Mouse (Mus musculus) heart, embryonic 15.5 days (tissue): ENCODE data around the gene Kdm5b. TPM values are rescaled to one million over a fixed set of nuclear protein-coding genes. Genes with fewer than 3 reads are reported as not detected.

Source experiments
- ATAC-seq: fragments of 200-750 bp; cut with Nextera tagmentation; replicated peaks from 2 replicates; pipeline ENCODE4 v1.8.0; 2017; ENCODE audit warnings: low read depth, moderate TSS enrichment; ENCODE audit not compliant: insufficient number of reproducible peaks, insufficient read depth, low FRiP score
- H3K27ac ChIP-seq: fragments of 300-500 bp; sonication (generic); 2 replicates; pipeline ENCODE4 v1.5.1; 2015; ENCODE audit warnings: mild to moderate bottlenecking, inconsistent platforms
- H3K27me3 ChIP-seq: fragments of 300-500 bp; sonication (generic); 2 replicates; pipeline ENCODE4 v1.6.1; 2015; ENCODE audit warnings: inconsistent platforms
- H3K36me3 ChIP-seq: fragments of 300-500 bp; sonication (generic); 2 replicates; pipeline ENCODE4 v1.6.1; 2015; ENCODE audit warnings: mild to moderate bottlenecking, inconsistent platforms
- H3K4me1 ChIP-seq: fragments of 300-500 bp; sonication (generic); replicated peaks from 2 replicates; pipeline ENCODE4 v1.6.1; 2015; ENCODE audit warnings: inconsistent platforms
- H3K4me2 ChIP-seq: fragments of 300-500 bp; sonication (generic); 2 replicates; pipeline ENCODE4 v1.6.1; 2015; ENCODE audit warnings: inconsistent platforms, mild to moderate bottlenecking, moderate library complexity
- H3K4me3 ChIP-seq: fragments of 300-500 bp; sonication (generic); 2 replicates; pipeline ENCODE4 v1.5.1; 2015; ENCODE audit warnings: mild to moderate bottlenecking, inconsistent platforms
- H3K9ac ChIP-seq: fragments of 300-500 bp; sonication (generic); 2 replicates; pipeline ENCODE4 v1.6.1; 2015; ENCODE audit warnings: mild to moderate bottlenecking, inconsistent platforms
- H3K9me3 ChIP-seq: fragments of 300-500 bp; sonication (generic); replicated peaks from 2 replicates; pipeline ENCODE4 v1.6.1; 2016; ENCODE audit warnings: inconsistent platforms
- WGBS: fragments of 180-500 bp; shearing (Covaris S2); methylation state at CpG from one replicate; pipeline ENCODE4 v1.1.7; 2015; ENCODE audit warnings: mixed read lengths; 5-methylcytosine and 5-hydroxymethylcytosine counted together
- polyA plus RNA-seq: library from polyadenylated mRNA; unstranded; fragments of >200 nt; fragmentation: Nextera tagmentation; extraction: Ambion mirVana; gene quantifications from 2 replicates; pipeline ENCODE4 v1.2.1, GENCODE M21; 2015

The Kdm5b gene
- polyA plus RNA-seq, 1 experiment from 2014 or later = 25.9 TPM

DNA sequence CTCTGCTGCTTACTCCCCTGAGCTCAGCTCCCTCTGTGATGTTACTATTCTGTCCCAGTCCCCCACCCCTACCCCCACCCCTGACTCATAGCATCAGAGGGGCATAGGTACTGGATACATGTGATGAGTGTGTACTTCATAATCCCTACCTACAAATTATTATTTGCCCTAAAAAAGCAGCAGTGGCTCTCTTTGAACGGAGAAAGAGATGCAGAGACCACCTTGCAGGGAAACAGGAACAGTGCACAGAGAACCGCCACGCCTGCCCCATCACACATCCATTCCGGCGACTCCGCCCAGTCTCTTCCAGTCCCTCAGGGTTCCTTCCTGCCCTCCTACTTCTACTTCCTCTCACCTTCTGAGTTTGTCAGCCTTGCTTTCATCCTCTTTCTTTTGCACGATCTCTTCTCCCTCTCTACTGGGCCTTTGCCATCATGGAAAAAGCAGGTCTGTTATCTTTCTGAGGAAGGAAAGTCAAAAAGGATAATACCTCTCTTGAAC lies 10.3 kb upstream of the Kdm5b start, which contains the start of gene Mgat4e:
Mgat4e (minus strand) TSS at position 51 of the 501 bp plus-strand sequence.
- Histone ChIP-seq H3K4me1 (no peaks in the 10 kb centered on the region), H3K27ac (no peak within 1 kb of the TSS), H3K9ac (no peak within 1 kb of the TSS), H3K36me3 (no peaks in the 10 kb centered on the region), H3K9me3 (0 out of 2 replicates have a peak, but pooled peaks cover 3% of the 10 kb centered on the region), H3K27me3 (no peaks in the 10 kb centered on the region), H3K4me2 (no peak within 1 kb of the TSS), H3K4me3 (no peak within 1 kb of the TSS)
- ATAC-seq = no peak
- WGBS = 61% methylated on average over 7 of the region's 7 CpGs

DNA sequence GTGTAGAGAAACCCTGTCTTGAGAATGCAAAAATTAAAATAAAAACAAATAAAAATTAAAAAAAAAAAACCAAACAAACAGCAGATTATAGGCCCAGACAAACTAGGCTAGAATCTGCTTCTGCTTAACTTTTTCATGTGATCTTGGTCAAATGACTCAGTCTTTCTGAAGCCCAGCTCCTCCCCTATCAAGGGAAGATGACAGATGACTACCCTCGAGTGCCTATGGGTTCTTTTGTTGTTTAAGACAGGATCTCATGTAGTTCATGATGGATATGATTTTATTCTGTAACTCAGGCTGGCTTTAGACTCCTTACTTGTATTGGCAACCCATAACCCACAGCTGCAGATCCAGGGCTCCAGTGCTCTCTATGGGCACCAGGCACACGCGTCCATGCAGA lies 8.1 kb upstream of the Kdm5b start:
- Histone ChIP-seq H3K4me1 (peaks cover 10% of the 10 kb centered on the region), H3K36me3 (no peaks in the 10 kb centered on the region), H3K4me3 (no peak overlapping the region), H3K9me3 (no peaks in the 10 kb centered on the region), H3K27ac (no peak overlapping the region), H3K9ac (no peak overlapping the region), H3K4me2 (no peak overlapping the region), H3K27me3 (no peaks in the 10 kb centered on the region)
- ATAC-seq = no peak
- WGBS = 78% methylated on average over 3 of the region's 3 CpGs

DNA sequence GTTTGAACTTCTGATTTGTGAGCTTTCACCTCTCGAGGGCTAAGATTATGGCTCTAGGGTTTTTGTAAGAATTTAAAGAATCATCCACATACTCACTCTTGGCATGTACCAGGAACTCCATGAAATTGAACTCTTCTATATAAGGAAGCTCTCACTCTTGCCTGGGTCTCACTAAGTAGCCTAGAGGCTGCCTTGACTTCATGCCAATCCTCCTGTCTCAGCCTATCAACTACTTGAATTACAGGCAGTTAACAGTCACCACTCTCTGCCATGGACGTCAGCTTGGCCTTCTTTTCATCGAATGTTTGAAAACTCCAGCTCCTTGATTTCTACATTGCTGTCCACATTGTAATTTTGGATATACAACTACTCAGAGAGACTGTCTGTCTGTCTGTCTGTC lies 7.6 kb upstream of the Kdm5b start:
- no peaks in the 10 kb centered on the region for H3K36me3 ChIP-seq
- ATAC-seq = no peak
- no peaks in the 10 kb centered on the region for H3K27me3 ChIP-seq
- no peak overlapping the region for H3K4me2 ChIP-seq
- peaks cover 15% of the 10 kb centered on the region for H3K4me1 ChIP-seq
- H3K9ac ChIP-seq = no peak overlapping the region
- no peak overlapping the region for H3K4me3 ChIP-seq
- H3K27ac ChIP-seq = no peak overlapping the region
- 51% methylated on average over 3 of the region's 3 CpGs for WGBS
- H3K9me3 ChIP-seq = no peaks in the 10 kb centered on the region

DNA sequence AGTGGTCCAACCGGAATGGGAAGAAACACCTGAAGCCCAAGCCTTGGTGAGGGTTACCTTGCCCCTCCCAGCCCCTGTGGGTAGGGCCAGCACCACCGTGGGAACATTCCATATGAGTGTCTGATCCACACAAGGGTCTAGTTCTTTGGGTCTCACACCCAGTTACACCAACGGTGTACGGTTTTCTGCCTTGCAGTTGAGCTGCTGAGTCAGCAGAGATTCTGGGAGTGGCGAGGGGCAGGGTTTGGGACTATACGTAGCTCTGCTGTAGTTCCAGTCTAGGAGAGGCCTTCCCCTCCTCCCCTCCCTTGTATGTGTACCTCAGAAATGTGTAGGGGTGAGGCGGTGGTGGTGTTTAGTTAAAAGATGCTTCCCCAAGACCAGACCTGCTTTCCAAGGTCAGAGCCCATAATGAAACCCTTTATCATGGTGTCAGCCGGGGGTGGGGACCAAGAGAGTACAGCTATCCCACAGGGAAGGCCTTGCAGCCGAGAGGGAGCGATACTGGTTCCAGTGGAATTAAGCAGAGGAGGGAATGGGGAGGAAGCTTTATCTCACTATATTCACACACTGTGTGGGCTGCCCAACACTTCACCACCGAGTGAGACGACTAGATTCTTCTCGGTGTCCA lies 4.6 kb upstream of the Kdm5b start:
- no peaks in the 10 kb centered on the region for H3K9me3 ChIP-seq
- no peaks in the 10 kb centered on the region for H3K36me3 ChIP-seq
- no peaks in the 10 kb centered on the region for H3K27me3 ChIP-seq
- H3K27ac ChIP-seq = no peak overlapping the region
- H3K4me3 ChIP-seq = peak overlapping the region; percentile 72
- no peak overlapping the region for H3K9ac ChIP-seq
- peak overlapping the region; percentile 91 for H3K4me2 ChIP-seq
- 36% methylated on average over 13 of the region's 13 CpGs for WGBS
- ATAC-seq = no peak
- peaks cover 15% of the 10 kb centered on the region for H3K4me1 ChIP-seq

DNA sequence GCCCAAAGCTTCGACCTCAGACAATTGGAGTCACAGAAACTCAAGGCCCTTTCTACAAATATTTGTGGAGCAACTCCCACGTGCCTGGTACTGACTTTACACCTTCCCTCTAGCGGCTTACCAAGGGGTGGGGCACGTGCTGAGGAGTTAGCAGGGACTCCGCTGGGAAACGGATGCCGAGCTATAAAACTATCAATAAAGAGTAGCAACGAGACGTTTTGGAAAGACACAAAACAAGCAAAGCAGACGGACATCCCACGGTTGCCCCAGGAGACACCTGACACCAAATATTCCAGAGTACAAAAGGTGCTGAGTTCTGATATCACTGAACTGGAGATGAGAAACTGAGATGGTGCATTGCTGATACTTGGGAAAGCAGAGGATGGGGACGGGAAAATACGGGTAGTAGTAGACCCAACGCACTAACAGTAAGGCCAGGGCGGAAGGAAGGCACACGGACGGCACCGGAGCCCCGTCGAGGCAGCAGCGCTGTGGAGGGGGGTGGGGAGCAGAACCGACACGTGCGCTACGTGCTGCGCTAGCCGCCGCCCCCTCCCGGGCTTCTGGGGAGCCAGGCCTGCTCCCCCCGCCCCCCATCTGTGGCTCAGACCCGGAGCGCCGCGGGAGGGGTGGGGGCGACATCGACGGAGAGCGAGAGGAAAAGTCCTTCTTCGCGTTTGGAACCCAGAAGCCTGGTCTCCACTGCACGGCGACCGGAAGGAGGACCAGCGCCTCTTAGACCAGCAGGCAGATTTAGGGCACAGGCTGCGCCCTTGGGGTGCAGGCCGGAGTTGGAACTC lies 3.9 kb upstream of the Kdm5b start:
- H3K27me3 ChIP-seq = no peaks in the 10 kb centered on the region
- H3K36me3 ChIP-seq = no peaks in the 10 kb centered on the region
- H3K4me1 ChIP-seq = peaks cover 15% of the 10 kb centered on the region
- H3K27ac ChIP-seq = peak overlapping the region; percentile 92
- peak overlapping the region; percentile 91 for H3K4me2 ChIP-seq
- under 1% methylated on average over 45 of the region's 46 CpGs for WGBS
- H3K9me3 ChIP-seq = no peaks in the 10 kb centered on the region
- ATAC-seq = peak; percentile 27
- peak overlapping the region; percentile 72 for H3K9ac ChIP-seq
- peak overlapping the region; percentile 72 for H3K4me3 ChIP-seq

DNA sequence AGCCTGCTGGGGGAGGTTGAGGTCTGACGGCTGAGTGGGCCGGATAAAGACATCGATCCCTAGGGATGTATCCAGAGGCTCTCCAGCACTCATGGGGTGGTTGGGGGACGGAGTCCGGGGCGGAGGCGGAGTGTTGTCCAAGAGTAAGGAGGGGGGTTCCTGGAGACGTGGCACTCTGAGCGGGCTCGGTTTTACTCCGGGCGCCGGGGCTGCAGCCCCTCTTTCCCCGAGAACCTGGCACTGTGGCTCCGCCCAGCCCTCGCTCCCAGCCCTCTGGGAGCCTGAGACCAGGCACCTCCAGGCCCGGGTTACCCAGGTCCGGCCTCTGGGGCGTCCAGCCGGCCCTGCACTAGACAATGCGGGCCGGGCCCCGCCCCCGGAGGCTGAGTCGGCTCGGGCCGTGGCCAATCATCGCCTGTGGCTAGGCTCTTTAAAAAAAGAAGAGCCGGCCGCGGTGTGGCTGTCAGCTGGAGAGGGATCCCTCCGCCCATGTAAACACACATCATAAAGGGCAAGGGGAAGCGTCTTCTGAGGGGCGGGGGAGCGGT lies 3.2 kb upstream of the Kdm5b start:
- Histone ChIP-seq H3K9me3 (no peaks in the 10 kb centered on the region), H3K4me1 (peaks cover 17% of the 10 kb centered on the region), H3K9ac (peak overlapping the region; percentile 72), H3K27ac (peak overlapping the region; percentile 92), H3K4me3 (peak overlapping the region; percentile 72), H3K36me3 (no peaks in the 10 kb centered on the region), H3K4me2 (peak overlapping the region; percentile 91), H3K27me3 (no peaks in the 10 kb centered on the region)
- ATAC-seq = peak; percentile 97
- under 1% methylated on average over 35 of the region's 35 CpGs for WGBS

DNA sequence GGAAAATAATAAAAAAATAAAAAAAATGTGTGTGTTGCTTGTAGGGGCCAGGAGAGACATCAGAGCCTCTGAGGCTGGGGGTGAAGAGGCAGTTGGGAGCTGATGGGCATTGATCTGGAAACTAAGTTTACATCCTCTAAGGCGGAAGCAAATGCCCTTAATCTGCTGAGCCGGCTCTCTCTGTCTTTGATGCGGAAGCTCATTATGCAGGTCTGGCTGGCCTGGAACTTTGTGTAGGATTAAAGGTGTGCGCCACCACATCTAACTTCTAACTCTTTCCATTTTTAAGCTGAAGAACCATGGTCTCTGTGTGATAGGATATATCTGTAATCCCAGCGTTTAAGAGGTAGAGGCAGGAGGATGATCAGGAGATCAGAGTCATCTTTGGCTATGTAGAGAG lies 1.5 kb upstream of the Kdm5b start:
- H3K27ac ChIP-seq = no peak overlapping the region
- H3K4me2 ChIP-seq = no peak overlapping the region
- no peak overlapping the region for H3K4me3 ChIP-seq
- H3K36me3 ChIP-seq = no peaks in the 10 kb centered on the region
- no peaks in the 10 kb centered on the region for H3K27me3 ChIP-seq
- no peaks in the 10 kb centered on the region for H3K9me3 ChIP-seq
- H3K4me1 ChIP-seq = peaks cover 26% of the 10 kb centered on the region
- no peak for ATAC-seq
- WGBS = 69% methylated on average over 5 of the region's 5 CpGs
- H3K9ac ChIP-seq = no peak overlapping the region

DNA sequence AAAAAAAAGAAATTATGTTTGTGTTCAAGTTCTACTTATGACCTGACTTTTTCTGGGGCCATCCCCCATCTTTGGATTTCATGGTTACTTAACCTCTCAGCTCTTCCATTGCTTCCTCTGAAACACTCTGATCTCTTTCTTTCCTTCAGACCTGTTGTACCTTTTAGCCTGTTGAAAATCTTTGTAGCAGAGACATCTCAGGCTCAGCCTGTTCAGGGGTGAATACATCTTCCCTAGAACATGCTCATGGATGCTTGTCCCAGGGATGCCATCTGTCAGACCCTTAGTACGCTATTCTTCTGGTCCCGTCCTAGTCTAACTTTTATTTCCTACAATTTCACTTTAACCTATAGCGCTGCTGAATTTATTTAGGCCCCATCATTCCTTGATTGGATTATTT lies 745 bp upstream of the Kdm5b start:
- Histone ChIP-seq H3K9me3 (no peaks in the 10 kb centered on the region), H3K27me3 (no peaks in the 10 kb centered on the region), H3K9ac (no peak overlapping the region), H3K36me3 (no peaks in the 10 kb centered on the region), H3K4me1 (peaks cover 26% of the 10 kb centered on the region), H3K27ac (no peak overlapping the region), H3K4me2 (no peak overlapping the region; the same call in 1 of the 2 replicates), H3K4me3 (no peak overlapping the region)
- WGBS = 78% methylated on average over 3 of the region's 3 CpGs
- no peak for ATAC-seq

DNA sequence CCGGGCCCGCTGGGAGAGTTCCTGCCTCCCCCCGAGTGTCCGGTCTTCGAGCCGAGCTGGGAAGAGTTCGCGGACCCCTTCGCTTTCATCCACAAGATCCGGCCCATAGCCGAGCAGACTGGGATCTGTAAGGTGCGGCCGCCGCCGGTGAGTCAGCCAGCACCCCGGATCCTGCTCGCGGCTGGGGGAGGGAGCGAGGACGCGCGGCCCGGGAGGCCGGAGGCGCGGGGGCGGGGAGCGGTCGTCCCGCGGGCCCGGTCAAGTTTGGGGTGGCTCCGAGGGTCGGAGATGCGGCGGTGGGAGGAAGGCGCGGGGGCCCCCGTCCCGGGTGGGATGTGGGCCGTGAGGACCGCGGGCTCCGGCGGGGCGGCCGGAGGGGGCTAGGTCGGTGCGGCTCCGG lies 425 bp downstream of the Kdm5b start:
- no peak for ATAC-seq
- no peaks in the 10 kb centered on the region for H3K36me3 ChIP-seq
- H3K4me2 ChIP-seq = peak overlapping the region; percentile 84
- H3K9ac ChIP-seq = peak overlapping the region; percentile 94
- peak overlapping the region; percentile 91 for H3K27ac ChIP-seq
- no peaks in the 10 kb centered on the region for H3K9me3 ChIP-seq
- H3K27me3 ChIP-seq = no peaks in the 10 kb centered on the region
- WGBS = under 1% methylated on average over 41 of the region's 50 CpGs
- H3K4me1 ChIP-seq = peaks cover 23% of the 10 kb centered on the region
- H3K4me3 ChIP-seq = peak overlapping the region; percentile 98

DNA sequence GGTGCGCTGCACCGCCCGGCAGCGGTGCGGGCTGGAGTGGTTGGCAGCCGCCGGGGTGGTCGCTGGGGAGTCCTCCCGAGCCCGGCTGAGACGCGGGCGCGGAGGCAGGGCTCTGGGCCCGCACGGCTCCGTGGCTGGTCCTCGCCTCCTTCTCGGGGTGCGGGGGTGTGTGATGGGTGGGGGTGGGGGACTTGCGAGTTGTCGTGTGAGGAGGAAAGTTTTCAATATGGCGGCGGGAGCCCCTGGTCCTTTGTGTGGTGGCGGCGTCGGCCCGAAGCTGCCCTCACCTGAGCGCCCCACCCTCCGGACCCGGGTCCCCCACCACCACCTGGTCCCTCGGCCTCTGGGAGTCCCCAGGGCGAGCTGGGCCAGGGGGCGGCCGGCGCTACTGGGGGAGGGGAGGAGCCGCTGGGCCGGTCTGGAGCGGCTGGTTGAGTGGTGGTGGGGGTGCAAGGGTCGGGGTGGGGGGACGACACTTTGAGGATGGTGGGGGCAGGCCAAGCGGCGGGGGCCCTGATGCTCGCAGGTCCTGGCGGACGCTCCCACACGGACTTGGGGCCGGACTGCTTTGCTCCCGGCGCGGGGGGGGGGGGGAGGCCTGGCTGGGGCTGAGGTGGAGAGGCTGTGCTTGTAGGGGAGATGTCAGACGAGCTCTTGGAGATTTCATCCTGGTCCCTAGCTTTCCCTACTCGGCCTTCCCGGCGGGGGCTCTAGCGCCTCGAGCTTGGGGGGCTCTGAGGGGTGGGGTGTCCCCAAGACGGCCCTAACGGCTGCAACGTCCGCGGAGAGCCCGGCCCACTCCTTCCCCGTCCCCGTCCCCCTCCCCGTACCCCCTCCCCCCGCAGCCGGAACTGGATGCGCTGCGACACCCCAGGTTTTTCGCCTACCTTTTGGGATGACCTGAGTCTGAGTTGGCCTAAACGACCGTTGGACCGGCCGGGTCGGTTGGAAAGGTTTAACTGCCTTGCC lies 1.1 kb downstream of the Kdm5b start:
- Histone ChIP-seq H3K4me2 (peak overlapping the region; percentile 84), H3K4me3 (peak overlapping the region; percentile 98), H3K9me3 (no peaks in the 10 kb centered on the region), H3K9ac (peak overlapping the region; percentile 94), H3K36me3 (no peaks in the 10 kb centered on the region), H3K4me1 (peaks cover 18% of the 10 kb centered on the region), H3K27me3 (no peaks in the 10 kb centered on the region), H3K27ac (peak overlapping the region; percentile 91)
- WGBS = under 1% methylated on average over 67 of the region's 76 CpGs
- ATAC-seq = no peak
